Mouse (Mus musculus): Measurements from ENCODE around the gene Kmt2c.
"Not testable (repeated sequence)": the region's sequence is repeated elsewhere in the genome, so short reads cannot be mapped to it uniquely, and the experiment has no call there.

The Kmt2c gene

DNA sequence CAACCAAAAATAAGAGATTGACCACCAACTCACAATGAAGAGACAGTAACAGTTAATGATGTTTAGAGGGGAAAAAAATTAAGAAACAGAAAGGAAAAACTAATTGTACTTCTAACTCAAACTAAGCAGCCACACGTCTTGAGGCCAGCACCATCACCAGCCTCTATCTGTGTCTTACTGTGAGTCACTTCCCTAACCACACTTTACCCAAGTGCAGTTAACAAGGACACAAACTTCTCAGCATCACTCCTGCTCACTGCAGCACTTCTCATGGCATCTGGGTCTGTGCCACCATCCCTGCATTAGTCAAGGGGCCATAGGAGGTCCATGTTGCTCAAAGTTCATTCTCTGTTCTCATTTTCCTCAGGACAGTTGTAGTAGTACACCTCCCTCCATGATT lies 131.5 kb downstream of the Kmt2c start:
- DNase-seq = no peak

DNA sequence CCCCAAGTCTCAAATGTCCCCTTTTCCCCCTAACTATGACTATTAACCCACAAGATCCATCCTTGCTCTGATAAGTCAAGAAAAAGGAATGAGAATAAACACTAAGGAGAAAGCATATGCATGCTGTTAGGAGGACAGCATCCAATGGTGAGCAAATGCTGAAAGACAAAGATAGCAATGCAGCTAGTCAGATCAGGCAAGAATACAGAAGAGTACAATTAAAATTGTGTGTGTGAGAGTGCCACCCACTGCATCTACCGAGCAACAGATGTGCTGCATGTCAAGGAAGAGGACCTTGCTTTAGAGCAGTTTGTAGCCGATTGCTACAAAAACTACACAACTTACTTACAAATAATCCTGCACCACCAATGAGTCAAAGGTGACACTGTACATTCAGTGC lies 145.1 kb downstream of the Kmt2c start:
- DNase-seq = no peak

- no peak for DNase-seq
Measured at GRCm38 (mm10) chr5:25331322-25331721, 167.3 kb downstream of the Kmt2c start.

DNA sequence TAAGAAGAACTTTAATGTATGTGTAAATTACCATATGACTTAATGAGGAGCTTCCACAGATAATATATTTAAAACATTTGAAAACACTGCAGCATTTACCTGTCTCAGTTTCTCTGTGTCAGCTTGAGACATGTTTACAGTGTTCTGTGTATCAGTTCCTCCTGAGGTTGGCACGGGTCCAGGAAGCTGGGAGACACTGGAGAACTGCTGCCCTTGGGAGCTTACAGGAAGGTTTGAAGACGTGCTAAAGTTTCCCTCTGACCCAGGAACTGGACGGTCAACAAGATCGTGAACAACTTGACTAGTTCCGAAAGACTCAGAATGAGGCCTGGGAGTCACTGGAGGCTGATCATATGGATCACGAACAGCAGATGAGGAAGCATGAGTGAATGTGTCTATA lies 184.7 kb downstream of the Kmt2c start:
- DNase-seq = no peak

DNA sequence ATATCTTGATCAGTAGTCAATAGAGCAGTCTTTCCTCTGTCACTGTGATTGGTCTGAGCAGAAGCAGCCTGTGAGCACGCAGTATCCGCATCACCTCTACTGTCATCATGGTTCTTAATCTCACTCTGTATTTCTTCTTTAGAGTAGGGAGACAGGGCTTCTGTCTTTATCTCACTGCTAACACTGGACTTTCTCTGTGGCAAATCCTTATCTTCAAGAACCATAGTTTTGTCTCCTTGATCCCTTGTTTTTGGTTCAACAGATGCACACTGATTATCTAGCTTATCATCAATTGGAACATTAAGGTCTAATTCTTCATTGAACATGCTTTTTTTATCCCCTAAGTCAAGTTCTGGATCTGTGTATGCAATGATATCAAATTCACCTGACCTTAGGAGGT lies 188.4 kb downstream of the Kmt2c start:
- no peak for DNase-seq

DNA sequence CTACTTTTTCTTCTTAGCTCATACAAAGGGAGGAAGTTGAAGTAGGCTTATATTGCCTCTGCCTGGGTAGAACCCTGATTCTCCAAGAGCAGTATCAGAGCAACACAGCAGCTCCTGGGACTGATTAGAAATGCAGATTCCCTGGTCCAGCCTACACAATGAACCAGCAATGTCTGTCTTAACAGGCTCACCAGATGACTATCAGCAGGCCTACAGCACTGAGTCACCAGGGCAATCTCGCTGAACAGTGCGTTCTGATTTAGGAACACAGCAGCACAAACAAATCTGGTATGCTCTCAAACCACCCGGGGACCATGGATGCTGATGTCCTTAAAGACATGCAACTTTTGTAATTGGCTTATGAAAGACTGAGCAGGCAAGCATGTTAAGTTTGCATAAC lies 201.8 kb downstream of the Kmt2c start:
- no peak for DNase-seq

DNA sequence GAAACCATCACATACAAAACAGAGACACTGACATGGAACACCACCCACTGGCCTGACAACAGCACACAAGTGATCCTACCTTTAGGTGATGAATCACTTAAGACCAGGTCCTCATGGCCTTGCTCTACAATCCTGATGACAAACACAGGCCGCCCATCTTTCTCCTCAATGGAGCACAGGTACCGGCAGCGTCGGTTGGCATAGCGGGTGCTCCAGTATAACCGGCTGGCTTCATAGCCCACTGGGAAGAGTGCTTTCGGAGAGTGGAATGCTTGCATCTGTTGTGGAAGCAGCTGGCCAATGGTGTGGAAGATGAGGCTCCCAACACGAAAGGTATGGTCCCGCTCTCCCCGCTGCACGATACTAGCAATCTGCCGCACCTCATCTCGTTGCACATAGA lies 214.6 kb downstream of the Kmt2c start:
- no peak for DNase-seq

- no peak for DNase-seq
Measured at GRCm38 (mm10) chr5:25276365-25276764, 222.2 kb downstream of the Kmt2c start.

GRCm38 (mm10) chr5:25275629-25276028 lies 223.0 kb downstream of the Kmt2c start:
- no peak for DNase-seq

GRCm38 (mm10) chr5:25268258-25268888 lies 230.2 kb downstream of the Kmt2c start:
- no peak for DNase-seq

- no peak for DNase-seq
Measured at GRCm38 (mm10) chr5:25262266-25262665, 236.3 kb downstream of the Kmt2c start.

GRCm38 (mm10) chr5:25261452-25261851 lies 237.1 kb downstream of the Kmt2c start:
- DNase-seq = no peak

DNA sequence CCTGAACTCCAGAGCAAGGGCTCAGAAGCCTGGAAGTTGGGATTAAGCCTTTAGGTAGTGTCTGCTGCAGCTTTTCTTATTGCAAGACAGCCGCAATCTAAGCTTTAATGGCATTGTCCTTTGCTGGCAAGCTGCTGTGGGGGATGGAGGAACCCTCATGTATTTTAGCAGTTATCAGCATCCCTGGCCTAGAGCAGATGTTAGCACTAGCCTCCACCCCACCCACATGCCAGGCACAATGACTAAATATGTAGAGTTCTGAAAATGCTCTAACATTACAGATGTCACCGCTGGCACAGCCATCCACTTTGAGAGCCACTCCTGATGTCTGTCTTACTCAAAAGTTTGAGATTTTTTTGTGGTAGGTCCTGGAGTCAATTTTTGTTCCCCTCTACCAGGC lies 241.9 kb downstream of the Kmt2c start:
- DNase-seq = no peak

DNA sequence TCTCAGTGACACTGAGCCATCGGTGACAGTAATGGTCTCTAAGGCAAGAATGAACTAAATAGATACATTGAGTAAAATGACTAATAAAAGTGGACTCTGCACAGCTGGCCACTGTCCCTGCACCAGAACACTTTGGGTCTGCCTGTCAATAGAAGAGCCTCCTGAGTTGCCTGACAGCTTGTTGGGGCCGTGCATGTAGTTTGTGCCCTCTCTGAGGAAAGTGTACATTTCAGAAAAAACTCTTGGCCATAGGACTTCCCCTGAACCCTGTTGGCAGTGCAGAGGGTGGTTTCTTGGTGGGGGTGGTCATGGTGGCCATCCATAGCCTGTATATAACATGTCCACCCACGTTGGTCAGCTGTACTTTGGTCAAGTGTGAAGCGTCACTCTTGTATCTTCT lies 244.1 kb downstream of the Kmt2c start:
- no peak for DNase-seq

GRCm38 (mm10) chr5:25252825-25253544 lies 245.6 kb downstream of the Kmt2c start:
- DNase-seq = no peak

DNA sequence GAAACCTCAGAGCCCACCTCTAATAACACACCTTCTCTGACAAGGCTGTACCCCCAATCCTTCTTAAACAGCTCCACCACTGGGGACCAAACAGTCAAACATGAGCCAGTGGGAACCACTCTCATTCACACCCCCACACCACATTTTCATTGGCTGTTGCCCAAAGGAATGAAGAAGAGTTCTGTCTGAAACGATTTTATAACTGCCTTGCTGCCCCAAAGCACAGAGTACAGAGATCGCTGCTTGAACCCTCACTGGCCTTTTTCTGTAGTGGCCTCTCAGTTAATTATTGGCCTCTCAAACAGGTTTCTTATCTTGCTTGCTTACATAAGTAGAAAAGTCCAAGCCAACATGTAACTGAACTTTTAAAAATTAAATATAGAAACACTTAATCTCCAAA lies 246.2 kb downstream of the Kmt2c start:
- no peak for DNase-seq

DNA sequence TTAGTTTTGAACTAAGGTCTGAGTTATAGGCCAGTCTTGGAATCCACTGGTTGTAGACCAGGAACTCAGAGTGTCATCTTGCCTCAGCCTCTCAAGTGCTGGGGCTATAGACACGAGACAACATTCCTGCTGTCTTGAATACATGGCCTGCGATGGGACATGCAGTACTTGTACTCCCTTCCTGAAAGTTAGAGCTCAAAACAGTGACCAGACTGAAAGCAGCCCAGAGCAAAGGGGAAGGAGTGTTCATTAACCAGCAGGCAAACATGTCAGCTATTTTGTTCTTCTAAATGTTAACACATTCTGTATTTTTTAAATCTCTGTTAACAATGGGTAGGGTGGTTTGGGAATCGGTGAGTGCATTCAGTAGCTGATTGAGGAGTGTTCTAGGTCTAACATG lies 251.5 kb downstream of the Kmt2c start:
- DNase-seq = no peak

GRCm38 (mm10) chr5:25246473-25246865 lies 252.1 kb downstream of the Kmt2c start:
- no peak for DNase-seq

- no peak for DNase-seq
Measured at GRCm38 (mm10) chr5:25245806-25246472, 252.6 kb downstream of the Kmt2c start.

GRCm38 (mm10) chr5:25243101-25243500 lies 255.5 kb downstream of the Kmt2c start:
- no peak for DNase-seq

DNA sequence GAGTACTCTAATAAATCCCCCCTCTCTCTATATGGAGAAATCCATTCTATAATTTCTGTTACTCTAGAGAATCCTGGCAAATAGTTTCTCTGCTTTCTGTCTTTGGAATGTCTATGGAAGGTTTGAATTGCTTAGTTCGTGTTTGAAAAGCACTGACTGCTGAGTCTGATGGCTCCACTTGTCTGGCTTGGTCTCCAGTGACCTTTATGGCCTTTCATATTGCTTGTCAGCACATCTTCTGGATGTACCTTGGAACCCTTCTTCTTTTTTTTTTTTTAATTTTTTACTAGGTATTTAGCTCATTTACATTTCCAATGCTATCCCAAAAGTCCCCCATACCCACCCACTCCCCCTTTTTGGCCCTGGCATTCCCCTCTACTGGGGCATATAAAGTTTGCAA lies 274.2 kb downstream of the Kmt2c start:
- not testable (repeated sequence) for DNase-seq

- DNase-seq = peak; percentile 91
Measured at GRCm38 (mm10) chr5:25222752-25223702, 275.6 kb downstream of the Kmt2c start, which contains the start of gene E130116L18Rik. Gene E130116L18Rik (minus strand): TSS chr5:25223153.
